Mouse (Mus musculus) granulocyte monocyte progenitor cell, adult 5-6 weeks (primary cell): ENCODE measurements around the gene Actn4. TPM values are rescaled to one million over a fixed set of nuclear protein-coding genes. Genes with fewer than 3 reads are reported as not detected.

ENCODE experiments used
- ATAC-seq: replicated peaks from 2 replicates; pipeline ENCODE4 v1.8.0; 2016; ENCODE audit warnings: mild to moderate bottlenecking, moderate TSS enrichment, inconsistent platforms; ENCODE audit not compliant: poor library complexity, severe bottlenecking
- total RNA-seq, 2 experiments: library from RNA; stranded (forward) in 1 of 2; stranded (reverse) in 1 of 2; fragments of 200-712, 200-1000 nt in 1 of 2; fragments of >200 nt in 1 of 2; fragmentation: Nextera tagmentation in 1 of 2; gene quantifications; 2 replicates each; pipeline ENCODE4 v1.2.3; 2014 to 2017

Gene Actn4
- total RNA-seq, 2 experiments from 2014 or later: 47.1 to 94.3 TPM

DNA sequence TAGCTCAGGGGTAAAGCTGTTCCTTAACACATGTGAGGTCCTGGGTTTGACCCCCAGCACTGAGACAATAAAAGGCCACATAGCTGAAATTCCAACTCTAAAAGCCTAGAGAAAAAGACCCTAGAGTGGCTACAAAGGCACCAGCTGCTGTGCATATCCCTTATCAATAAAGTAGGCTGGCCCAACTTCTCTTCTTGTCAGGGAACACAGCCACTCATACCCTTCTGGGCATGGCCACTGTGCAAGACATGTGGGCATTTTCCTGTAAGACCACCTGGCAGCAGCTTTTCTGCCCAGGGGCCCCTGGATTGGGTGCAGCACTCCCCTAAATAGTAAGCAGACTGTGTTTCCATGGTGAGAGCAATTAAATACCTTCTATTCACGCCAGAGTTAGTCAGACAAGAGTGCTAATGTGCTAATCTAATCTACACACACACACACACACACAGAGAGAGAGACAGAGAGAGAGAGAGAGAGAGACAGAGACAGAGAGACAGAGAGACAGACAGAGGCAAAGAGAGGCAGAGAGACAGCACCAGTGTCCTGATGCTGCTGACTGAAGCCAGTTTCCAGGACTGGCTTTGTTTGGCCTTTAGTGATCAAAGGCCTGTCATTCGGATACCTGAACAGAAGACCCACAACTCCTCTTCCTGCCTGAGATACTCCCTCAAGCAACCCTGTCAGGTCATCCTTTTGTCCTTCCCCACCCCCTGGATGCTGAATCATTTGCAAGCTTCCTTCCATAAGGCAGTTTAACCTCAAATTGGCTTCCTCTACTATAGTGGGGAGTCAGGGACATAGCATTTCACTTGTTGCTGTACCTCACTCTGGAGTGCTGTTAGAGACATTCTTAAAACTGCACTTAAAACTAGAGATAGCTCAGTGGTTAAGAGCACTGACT is 8.4 kb downstream of the Actn4 start:
- ATAC-seq: no peak

DNA sequence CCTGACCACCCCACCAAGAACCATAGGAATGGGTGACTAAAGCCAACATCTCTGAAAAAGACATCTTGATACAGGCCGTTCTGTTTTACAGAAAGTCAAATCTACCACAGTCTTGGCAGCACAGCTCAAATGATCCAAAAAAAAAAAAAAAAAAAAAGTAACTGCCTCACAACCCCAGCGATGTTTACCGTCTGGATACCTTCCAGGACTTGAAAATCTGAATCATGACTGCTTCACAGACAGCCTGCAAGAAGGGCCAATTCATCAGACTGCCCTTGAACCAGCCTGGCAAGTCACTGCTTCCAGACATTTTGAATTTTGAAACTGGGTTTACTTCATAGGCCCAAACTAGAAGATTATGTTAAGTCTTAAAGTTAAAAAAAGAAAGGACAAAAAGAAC is 9.4 kb downstream of the Actn4 start:
- ATAC-seq: no peak

DNA sequence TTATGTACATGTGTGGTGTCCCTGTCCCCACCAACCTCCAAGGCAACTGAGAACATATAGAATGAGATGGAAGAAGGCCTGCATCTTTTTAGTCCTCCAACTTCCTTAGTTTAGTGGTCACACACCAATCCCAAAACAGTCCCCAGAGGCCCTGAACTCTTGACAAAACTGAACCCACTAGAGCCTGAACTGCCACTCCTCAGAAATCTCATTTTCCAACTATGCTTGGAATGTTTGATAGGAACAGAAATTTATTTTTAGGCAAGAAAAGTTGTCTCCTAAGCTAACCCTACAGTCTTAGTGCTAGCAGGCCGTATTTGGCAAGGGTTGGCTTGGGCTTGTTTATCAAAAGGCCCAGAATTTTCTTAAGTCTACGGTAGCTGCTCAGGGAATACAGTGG is 10.4 kb downstream of the Actn4 start:
- no peak for ATAC-seq

DNA sequence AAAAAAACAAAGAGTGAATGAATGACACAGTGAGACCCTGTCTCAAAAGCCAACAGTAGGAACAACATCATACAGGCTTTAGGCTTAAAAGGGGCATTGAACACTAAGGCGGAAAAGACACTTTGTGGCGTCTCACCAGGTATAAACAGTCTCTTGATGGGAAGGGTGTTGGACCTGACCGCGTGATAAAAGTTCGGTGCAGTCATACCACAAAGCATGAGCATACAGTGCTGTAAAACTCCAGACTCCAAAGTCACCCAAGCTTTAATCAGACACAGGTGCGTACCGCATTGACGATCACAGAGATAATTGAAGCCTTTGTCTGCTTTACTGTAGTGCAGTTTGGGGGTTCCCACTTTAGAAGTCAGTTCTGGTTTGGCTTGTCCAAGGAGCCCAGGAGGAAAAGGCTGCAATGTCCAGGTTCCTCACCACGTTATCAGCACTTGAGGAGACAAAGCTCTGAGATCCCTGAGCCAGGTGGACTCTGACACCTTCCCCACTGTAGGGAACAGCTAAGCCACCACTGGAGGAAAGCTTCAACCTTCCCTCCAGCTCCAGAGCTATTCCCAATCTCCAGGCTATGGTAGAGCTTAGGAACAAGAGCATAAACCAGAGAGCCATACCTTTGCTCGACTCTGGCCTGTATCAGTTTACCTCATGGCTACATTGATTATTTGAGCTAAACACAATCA is 11.6 kb downstream of the Actn4 start:
- ATAC-seq: no peak

DNA sequence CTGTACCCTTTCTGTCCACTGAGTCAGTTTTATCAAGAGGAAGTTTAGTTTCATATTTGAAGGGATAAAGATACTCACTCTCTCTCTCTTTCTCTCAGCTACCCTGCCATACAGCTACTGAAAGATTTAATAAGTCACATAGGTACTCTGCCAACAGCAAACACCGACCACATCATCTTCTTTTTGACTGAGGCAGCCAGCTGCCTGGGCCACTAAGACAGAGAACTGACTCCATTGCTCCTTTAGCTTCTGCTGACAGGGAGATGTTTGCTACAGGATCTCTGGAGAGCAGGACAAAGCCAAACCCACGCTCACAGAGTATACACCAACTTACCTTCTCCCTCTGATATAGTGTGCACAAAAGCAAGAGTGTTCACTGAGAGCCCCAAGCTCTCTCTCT is 12.8 kb downstream of the Actn4 start:
- ATAC-seq: no peak

DNA sequence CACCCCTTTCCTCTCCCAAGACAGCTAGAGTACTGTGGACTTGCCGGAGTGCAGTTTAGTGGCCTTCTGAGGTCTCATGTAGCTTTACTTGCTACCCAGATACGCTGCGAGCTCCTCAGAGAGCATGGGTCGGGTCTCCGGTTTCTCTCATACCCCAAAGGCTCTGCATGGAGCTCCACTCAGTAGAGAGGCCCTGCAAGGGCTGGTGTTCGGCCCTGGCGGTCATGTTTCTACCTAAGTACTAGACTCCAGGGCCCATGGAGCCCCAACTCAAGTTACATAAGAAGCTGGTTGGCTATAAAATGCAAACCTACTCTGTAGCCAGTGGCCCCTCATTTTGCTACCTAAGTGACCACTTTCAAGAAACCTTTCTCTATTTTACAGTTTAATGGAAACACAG is 13.4 kb downstream of the Actn4 start:
- ATAC-seq: no peak

DNA sequence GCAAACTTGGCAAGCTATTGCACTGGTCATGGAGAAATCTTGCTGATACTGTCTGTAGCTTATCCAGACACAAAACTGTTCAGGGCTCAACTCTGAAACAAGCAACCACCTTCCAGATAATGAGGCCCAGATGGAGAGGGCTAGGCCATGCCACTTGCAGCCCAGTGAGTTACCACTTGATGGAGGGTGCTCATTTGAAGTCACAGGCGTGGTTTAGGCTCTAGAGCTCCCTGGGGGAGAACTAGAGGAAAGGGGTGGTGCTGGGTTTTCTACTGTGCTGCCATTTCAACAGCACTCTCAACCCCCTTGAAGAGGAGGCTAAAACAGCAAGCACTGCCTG is 15.9 kb downstream of the Actn4 start:
- no peak for ATAC-seq

DNA sequence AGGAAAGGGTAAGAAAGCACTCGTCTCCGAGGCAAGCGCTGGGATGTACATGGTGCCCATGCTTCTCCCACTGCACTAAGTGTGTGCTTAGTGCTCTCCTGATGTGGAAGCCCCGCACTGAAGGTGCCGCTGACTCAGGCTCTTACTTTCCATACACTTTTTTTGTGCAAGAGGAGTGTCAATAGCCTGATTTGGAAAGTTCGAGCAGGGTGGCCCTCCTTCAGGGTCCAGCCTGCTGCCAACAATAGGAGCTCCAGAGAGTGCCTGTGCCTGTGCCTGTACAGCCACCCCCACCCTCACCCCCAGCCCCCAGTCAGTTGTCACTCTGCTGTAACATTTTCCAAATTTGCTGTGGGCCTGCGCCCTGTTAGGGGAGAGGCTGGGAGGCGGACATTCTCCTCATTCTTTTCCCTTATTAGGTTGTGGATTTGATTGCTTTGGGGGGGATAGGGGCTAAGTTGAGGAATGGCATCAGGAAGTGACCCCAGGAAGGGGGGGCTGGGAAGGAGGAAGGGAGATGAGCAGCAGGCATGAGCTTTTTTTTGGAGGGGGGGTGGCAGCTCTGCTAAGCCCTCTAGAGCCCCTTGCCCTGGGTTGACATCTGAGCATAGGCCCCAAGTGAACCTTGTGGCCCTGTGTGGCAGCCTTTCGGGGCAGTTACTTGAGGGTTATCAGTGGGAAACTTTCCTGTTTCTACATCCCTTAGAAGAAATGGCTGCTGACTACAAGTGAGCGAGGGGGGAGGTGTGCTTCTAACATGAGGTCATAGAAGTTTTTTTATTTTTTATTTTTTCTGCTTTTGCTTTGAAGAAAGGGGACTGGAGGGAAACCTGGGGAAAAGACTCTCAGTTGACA is 16.5 kb downstream of the Actn4 start:
- ATAC-seq: no peak

DNA sequence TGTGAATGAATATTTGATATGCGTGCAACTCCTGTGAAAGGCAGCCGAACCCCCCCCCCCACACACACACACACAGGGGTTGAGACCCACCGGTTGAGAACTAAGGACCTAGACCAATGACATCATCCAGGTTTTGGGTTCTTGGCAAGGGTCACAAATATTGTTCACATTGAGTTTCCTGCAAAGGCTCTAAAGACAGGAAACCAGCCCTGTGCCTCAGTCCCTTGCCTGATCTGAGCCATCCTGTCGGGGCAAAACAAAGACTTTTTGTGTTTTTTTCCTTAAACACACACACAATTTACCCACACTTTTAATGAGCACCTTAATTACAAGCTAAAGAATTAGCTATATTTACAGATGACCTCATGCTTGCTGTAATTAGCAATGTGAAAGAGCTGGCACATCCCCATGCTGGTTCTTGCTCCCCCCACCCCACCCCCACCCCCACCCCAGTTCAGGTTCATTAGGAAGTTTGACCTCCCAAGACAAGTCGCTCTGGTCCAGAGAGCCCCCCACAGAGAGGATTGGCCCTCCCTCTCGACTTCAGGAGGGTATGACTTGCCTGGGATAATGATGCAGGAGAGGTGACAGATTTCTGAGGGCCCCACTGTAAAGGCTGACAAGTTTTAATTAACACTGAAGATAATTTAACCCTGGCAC is 17.3 kb downstream of the Actn4 start:
- ATAC-seq: no peak

DNA sequence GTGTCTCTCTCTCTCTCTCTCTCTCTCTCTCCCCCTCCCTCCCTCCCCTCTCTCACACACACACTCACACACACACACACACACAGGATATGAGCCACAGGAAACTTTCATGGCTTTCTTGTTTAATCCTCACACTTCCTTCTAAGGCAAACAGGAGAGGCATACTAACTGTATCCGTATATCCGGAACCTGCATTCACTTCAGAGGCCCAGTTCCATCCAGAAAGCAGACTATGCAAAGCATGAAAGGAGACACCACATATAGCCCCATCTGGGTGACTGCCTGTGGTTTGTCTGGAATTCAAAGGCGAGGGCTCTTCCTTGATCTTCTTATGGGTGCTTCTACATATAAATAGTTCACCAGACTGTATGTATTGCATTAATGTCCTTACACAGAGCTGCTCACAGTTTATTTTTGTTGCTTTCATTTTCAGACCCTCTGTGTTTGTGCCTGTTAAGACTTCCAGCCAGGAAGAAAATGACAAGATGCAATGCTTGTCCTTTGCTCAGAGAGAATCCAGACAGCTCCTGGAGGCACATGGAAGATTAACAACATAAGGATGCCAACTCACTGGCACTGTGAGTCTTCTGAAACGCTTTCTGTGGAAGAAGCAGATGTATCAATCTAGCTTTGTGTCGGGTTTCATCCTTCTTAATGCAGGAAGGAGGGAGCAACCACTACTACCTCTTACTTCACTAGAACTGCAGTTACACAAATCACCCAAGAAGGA is 18.5 kb downstream of the Actn4 start:
- ATAC-seq: no peak

DNA sequence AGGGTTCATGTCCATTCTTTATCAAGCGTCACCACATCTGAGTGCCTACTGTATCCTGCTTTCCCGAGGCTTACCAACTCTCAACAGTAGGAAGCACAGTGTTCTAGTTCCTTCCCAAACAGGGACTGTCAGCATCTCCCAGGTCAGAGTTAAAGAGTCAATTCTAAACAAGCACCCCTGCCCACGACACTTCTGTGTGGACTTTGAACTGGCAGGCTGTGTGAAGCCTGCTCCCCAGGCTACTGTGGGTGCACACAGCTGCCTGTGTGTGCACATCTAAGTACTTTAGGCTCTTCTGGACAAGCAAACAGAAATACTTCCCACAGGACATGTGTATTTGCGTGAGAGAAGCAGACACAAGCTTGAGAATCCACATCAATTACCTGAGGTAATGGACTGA is 20.6 kb downstream of the Actn4 start:
- no peak for ATAC-seq

DNA sequence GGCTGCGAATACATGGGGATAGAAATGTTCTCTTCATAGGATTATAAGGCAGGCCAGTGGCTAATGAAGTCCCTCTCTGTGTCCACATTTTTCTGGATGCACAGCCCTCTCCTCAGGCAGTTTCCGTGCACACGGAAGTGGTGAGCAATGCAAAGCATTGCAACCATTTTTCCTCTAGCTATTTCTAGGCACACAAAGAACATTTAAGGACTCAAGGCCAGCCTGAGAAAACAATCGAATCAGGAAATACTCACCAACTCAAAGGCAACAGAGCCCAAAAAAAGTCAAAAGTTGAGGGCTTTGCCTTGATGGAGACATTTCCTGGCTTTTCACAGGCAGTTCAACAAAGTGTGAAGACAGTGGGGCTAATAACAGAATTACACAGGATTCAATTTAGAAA is 21.0 kb downstream of the Actn4 start:
- no peak for ATAC-seq

DNA sequence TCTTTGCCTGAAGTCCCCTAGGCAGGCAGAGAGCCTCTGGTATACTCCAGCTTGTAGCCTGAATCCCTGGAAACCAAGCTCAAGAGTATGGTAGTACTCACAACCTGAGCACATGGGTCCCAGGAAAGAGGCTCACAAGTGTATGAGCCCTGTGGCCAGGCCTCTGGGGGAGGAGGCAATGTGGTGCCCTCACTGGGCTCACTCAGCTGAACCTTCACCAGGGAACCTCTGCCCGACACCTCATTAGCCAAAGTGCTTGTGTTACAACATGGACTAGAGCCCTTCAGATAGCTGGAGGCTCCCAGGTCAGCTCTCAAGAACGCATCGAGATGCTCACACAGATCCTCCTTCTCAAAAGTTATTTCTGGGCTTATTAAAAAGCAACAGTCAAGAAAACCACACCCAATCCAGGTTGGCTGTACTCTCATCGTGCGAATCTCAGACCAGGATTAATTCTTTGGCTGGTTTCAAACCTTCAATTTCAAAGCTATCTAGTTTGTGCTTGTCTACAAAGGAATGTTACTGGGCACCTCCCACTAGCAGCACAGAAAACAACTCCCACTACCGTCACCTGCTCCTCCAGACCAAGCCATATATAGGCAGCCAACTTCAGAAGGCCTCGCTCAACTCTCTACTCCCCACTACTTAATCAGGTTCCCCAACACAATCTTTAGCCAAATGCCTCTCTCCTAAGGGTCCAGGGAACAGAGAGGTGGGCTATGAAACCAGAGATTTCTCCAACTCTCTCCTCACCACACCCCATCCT is 22.5 kb downstream of the Actn4 start:
- no peak for ATAC-seq

DNA sequence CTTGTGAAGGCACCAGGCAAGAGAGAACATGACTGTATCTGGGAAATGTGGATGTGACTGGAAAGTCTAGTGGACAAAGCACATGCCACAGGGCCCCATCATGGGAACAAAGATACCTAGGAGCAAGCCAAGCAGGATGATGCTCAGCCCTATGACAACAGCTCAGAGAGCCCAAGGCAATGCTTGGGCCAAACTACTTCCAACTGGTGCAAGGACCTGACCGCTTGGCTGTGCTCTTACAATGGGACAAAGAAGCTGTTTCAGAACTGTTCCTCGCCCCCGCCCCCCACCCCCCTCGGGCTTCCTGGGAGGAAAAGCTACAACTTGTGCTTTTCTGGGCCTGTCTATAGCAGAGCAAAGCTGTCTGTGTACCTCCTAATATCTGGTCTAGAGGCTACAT is 23.5 kb downstream of the Actn4 start:
- no peak for ATAC-seq

DNA sequence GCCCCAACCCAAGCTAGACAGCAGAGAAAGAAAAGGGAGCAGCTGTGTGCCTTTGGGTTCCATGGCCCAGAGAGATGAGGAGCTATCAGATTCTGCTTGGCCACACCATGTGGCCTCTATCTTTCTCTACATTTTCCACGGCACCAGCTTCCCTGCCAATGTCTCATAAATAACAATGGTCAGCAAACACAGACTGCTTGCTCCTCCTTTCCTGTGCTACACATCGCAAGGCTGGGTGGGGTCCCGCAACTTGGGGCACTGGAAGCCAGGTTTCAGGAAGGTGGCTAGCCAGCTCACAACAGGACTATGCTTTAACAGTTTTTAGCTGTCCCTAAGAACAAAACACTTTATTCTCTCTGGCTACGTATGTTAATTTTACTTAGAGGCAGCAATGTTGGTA is 25.4 kb downstream of the Actn4 start:
- no peak for ATAC-seq

DNA sequence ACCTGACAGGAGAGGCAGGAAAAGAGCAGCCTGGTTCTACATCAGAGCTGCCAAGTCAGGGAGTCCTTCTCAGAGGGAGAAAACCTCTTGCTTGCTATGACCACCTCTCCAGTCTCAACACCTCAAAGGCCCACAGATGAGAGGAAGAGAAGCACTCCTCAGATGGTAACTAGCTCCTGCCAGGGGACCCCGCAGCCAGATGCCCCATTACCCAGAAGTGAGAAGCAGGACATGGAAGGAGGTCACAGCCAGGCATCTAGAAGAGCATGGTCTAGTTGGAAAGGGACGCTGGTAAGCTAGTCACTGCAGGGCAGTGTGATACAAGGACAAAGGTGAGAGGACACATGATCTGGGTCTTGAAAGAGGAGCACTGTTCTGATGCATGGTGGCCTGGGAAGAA is 28.3 kb downstream of the Actn4 start:
- ATAC-seq: no peak

DNA sequence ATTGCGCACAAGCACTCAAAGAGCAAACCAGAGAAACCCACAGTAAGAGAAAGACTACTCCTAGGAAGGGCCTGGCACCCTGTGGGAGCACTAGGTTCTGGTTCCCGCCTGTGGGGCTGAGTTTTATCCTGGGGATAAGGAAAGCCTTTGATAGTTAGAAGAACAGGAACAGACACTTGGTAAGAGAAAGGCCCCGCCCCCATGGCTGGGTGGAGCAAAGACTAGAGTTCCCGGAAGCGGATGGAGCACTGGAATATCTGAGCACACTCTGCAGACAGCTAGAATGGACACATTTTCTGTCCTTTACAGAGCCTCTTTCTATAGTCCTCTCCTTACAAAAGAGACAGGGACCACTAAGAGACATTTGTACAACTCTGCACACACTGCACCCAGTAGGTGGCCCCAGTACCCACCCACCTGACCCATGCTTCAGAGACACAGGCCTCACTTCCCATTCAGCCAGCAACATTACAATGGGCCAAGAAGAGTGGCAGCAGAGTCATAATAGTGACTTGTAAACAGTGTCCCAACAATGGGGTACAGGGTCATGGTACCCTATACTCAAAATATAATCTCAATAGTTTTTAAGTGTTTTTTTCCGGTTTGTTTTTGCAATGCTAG is 29.6 kb downstream of the Actn4 start:
- peak; percentile 54 for ATAC-seq

DNA sequence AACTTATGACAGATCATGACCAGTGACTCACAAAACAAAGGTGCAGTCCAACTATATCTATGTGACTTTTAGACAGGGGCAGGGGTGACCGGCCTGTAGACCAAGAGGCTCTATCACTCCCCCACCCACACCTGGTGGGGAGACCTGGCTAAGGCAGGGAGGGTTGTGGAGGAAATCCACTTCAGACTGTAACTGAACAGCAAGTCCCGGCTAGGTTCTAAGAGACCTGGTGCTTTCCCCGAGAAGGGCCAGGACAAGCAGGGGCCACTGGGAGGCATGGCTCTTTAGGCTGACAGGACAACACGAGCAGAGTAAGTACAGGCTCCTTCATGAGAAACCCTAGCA is 30.5 kb downstream of the Actn4 start:
- ATAC-seq: no peak
